Mouse (Mus musculus): Measurements from ENCODE around the gene Vasn. TPM values are rescaled to one million over a fixed set of nuclear protein-coding genes. Genes with fewer than 3 reads are reported as not detected.

The Vasn gene
- total RNA-seq, 2 experiments from 2014 or later = not detected

Other genes starting within 250 kb of the Vasn start
- gene Adcy9, start 219.4 kb upstream of the Vasn start, total RNA-seq (2015; ENCODE audit: low replicate concordance) = 1.8 TPM in 1 of 2 replicates, not detected in the other
- 1.4 and 3.3 TPM in 2 replicates for gene Adcy9, start 219.4 kb upstream of the Vasn start, total RNA-seq (2017; ENCODE audit: low replicate concordance)
- gene Srl, start 98.1 kb upstream of the Vasn start, total RNA-seq (2015; ENCODE audit: low replicate concordance) = 2.9 TPM in 1 of 2 replicates, not detected in the other
- 1.4 TPM in 1 of 2 replicates, not detected in the other for gene Srl, start 98.1 kb upstream of the Vasn start, total RNA-seq (2017; ENCODE audit: low replicate concordance)
- 4.6 and 7.6 TPM in 2 replicates for gene Tfap4, start 80.1 kb upstream of the Vasn start, total RNA-seq (2015; ENCODE audit: low replicate concordance)
- 1.7 and 2.7 TPM in 2 replicates for gene Tfap4, start 80.1 kb upstream of the Vasn start, total RNA-seq (2017; ENCODE audit: low replicate concordance)
- not detected in 2 replicates for gene Glis2, start 45.2 kb upstream of the Vasn start, total RNA-seq (2015; ENCODE audit: low replicate concordance)
- not detected in 2 replicates for gene Glis2, start 45.2 kb upstream of the Vasn start, total RNA-seq (2017; ENCODE audit: low replicate concordance)
- gene Pam16, start 15.0 kb upstream of the Vasn start, total RNA-seq (2015; ENCODE audit: low replicate concordance) = 9.4 and 16.8 TPM in 2 replicates
- 3.9 and 9.6 TPM in 2 replicates for gene Pam16, start 15.0 kb upstream of the Vasn start, total RNA-seq (2017; ENCODE audit: low replicate concordance)
- 10.1 and 12.6 TPM in 2 replicates for gene Dnaja3, start within 50 bp of the Vasn start, total RNA-seq (2015; ENCODE audit: low replicate concordance)
- gene Dnaja3, start within 50 bp of the Vasn start, total RNA-seq (2017; ENCODE audit: low replicate concordance) = 10.9 and 14.3 TPM in 2 replicates
- 19.8 and 36.5 TPM in 2 replicates for gene Coro7, start 39.8 kb downstream of the Vasn start, total RNA-seq (2015; ENCODE audit: low replicate concordance)
- gene Coro7, start 39.8 kb downstream of the Vasn start, total RNA-seq (2017; ENCODE audit: low replicate concordance) = 7.3 and 14.8 TPM in 2 replicates
- 22.2 and 37.8 TPM in 2 replicates for gene Nmral1, start 79.4 kb downstream of the Vasn start, total RNA-seq (2015; ENCODE audit: low replicate concordance)
- 24.3 and 41.7 TPM in 2 replicates for gene Nmral1, start 79.4 kb downstream of the Vasn start, total RNA-seq (2017; ENCODE audit: low replicate concordance)
- gene Hmox2, start 86.4 kb downstream of the Vasn start, total RNA-seq (2015; ENCODE audit: low replicate concordance) = 10.1 and 13.0 TPM in 2 replicates
- gene Hmox2, start 86.4 kb downstream of the Vasn start, total RNA-seq (2017; ENCODE audit: low replicate concordance) = 8.5 and 13.0 TPM in 2 replicates
- 2.5 and 6.1 TPM in 2 replicates for gene Cdip1, start 150.4 kb downstream of the Vasn start, total RNA-seq (2015; ENCODE audit: low replicate concordance)
- 4.5 TPM in 2 replicates for gene Cdip1, start 150.4 kb downstream of the Vasn start, total RNA-seq (2017; ENCODE audit: low replicate concordance)
- gene 4930562C15Rik, start 195.5 kb downstream of the Vasn start, total RNA-seq (2015; ENCODE audit: low replicate concordance) = not detected in 2 replicates
- not detected in 2 replicates for gene 4930562C15Rik, start 195.5 kb downstream of the Vasn start, total RNA-seq (2017; ENCODE audit: low replicate concordance)
- 8.3 and 10.1 TPM in 2 replicates for gene Ubald1, start 240.4 kb downstream of the Vasn start, total RNA-seq (2015; ENCODE audit: low replicate concordance)
- gene Ubald1, start 240.4 kb downstream of the Vasn start, total RNA-seq (2017; ENCODE audit: low replicate concordance) = 0.91 and 1.7 TPM in 2 replicates
- gene Mgrn1, start 246.3 kb downstream of the Vasn start, total RNA-seq (2015; ENCODE audit: low replicate concordance) = 8.6 and 10.5 TPM in 2 replicates
- gene Mgrn1, start 246.3 kb downstream of the Vasn start, total RNA-seq (2017; ENCODE audit: low replicate concordance) = 0.38 and 2.2 TPM in 2 replicates